Mouse (Mus musculus) bone marrow, adult 2 months (tissue): ENCODE measurements around the gene Pik3cg. TPM values are rescaled to one million over a fixed set of nuclear protein-coding genes. Genes with fewer than 3 reads are reported as not detected.

ENCODE experiments used
- H3K27ac ChIP-seq: fragments of 200-500 bp; 2 replicates; pipeline ENCODE4 v1.5.1; 2012; ENCODE audit warnings: low read depth, mild to moderate bottlenecking, control low read depth, inconsistent platforms, low read length; ENCODE audit not compliant: control insufficient read depth, poor library complexity, insufficient read depth
- H3K4me1 ChIP-seq: fragments of 200-500 bp; 2 replicates; pipeline ENCODE4 v1.6.1; 2011; ENCODE audit warnings: low read length; ENCODE audit not compliant: control insufficient read depth, insufficient read depth
- H3K4me3 ChIP-seq: fragments of 200-500 bp; replicated peaks from 2 replicates; pipeline ENCODE3; 2011; ENCODE audit warnings: mild to moderate bottlenecking, low read depth, low read length, control low read depth; ENCODE audit not compliant: control insufficient read depth
- CTCF ChIP-seq: fragments of 200-500 bp; IDR thresholded peaks from 2 replicates; pipeline ENCODE4 v1.5.1; 2011; ENCODE audit warnings: low read length, control low read depth; ENCODE audit not compliant: control insufficient read depth, insufficient read depth
- POLR2A ChIP-seq: fragments of 200-500 bp; IDR thresholded peaks from 2 replicates; pipeline ENCODE4 v1.6.1; 2011; ENCODE audit warnings: low read depth, mild to moderate bottlenecking, control low read depth, low read length, borderline replicate concordance; ENCODE audit not compliant: control insufficient read depth
- WGBS: fragments of 180-500 bp; shearing (Covaris S2); methylation state at CpG from one replicate; pipeline ENCODE4 v1.1.7; 2018; 5-methylcytosine and 5-hydroxymethylcytosine counted together
- polyA plus RNA-seq: library from polyadenylated mRNA; stranded (reverse); fragments of >200 nt; gene quantifications from 2 replicates; pipeline ENCODE4 v1.2.4, GENCODE M21; 2011; ENCODE audit warnings: low replicate concordance; ENCODE audit not compliant: missing spikeins, insufficient read depth, insufficient read length

The Pik3cg gene
- polyA plus RNA-seq, 1 experiment = 10.5 TPM

- 85% methylated on average over 1 of the region's 1 CpGs for WGBS
- H3K4me3 ChIP-seq = no peak overlapping the region
- TF ChIP-seq POLR2A = no peak
- TF ChIP-seq CTCF = no peak
- H3K4me1 ChIP-seq = peaks cover 4% of the 10 kb centered on the region
- no peak overlapping the region for H3K27ac ChIP-seq
These were observed 24.9 kb downstream of the Pik3cg start for GRCm38 (mm10) chr12:32183584-32183983.

DNA sequence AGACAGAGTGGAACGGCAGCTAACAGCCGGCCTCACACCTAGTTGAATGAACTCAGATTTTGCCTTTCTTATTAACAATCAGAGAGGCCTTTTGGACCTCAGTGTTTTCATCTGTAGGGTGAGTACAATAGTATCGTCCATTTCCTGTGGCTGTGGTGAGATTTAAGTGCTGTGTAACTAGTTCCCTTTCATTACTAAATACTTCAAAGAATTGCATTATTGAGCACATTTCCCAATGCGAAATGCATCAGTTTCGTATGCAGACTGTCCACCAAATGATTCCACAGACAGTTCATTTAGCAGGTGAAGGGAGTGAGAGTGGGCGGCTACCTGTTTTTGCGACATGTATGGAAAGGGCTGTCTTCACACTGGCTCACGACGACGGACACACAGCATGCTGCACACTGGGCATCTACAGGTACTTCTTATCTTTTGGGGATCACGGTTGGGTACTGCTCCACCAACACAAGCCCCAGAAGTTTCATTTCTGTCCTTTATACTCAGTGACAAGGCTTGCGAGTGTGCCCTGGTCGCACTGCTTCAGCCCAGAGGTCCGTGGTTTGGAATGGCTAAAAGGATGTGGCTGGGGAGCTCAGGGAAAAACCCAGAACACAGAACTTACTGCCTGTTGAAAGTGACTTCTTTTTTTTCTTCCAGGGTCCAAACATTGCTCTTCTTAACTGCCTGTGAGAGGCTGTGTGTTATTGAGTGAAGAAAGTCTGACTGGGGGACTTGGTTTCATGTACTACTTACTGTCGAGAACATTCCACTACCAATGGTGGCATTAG, 25.6 kb downstream of the Pik3cg start:
- H3K4me1 ChIP-seq = peaks cover 2% of the 10 kb centered on the region
- 55% methylated on average over 15 of the region's 15 CpGs for WGBS
- H3K27ac ChIP-seq = peak overlapping the region; percentile 70
- TF ChIP-seq CTCF (no peak), POLR2A (no peak)
- H3K4me3 ChIP-seq = peak overlapping the region; percentile 54

- no peak overlapping the region for H3K4me3 ChIP-seq
- H3K4me1 ChIP-seq = peaks cover 1% of the 10 kb centered on the region
- no peak overlapping the region; the same call in 1 of the 2 replicates for H3K27ac ChIP-seq
- no peak for TF ChIP-seq POLR2A
- no peak for TF ChIP-seq CTCF
- 88% methylated on average over 4 of the region's 4 CpGs for WGBS
These were observed 26.6 kb downstream of the Pik3cg start for GRCm38 (mm10) chr12:32181885-32182284.

GRCm38 (mm10) chr12:32174437-32174836, 34.0 kb downstream of the Pik3cg start:
- Histone ChIP-seq H3K4me3 (no peak overlapping the region), H3K27ac (no peak overlapping the region), H3K4me1 (peaks cover 2% of the 10 kb centered on the region; the same call in 1 of the 2 replicates)
- no peak for TF ChIP-seq POLR2A
- TF ChIP-seq CTCF = no peak
- 91% methylated on average over 6 of the region's 6 CpGs for WGBS

GRCm38 (mm10) chr12:32172826-32173225, 35.6 kb downstream of the Pik3cg start:
- Histone ChIP-seq H3K27ac (no peak overlapping the region), H3K4me3 (no peak overlapping the region), H3K4me1 (peaks cover 4% of the 10 kb centered on the region; the same call in 1 of the 2 replicates)
- TF ChIP-seq POLR2A (no peak), CTCF (no peak)
- WGBS = 78% methylated on average over 7 of the region's 7 CpGs

DNA sequence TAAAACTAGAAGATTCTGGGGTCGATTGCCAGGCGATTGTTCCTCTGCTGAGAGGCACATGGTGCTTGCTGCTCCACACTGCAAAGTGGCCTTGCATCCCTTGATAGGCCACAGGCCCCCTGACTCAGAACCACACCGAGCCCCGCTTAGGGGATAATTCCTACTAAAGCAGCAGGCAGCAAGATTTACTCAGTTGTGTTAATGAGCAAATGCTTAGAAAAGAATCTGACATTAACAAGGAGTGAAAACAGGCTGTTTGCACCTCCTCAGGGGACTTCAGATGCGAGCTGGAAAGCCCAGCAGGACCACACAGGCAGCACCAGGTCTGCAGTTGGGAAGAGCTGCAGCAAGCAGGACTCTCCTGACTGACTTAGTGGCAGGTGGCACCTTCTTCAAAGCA, 39.3 kb downstream of the Pik3cg start:
- H3K27ac ChIP-seq = no peak overlapping the region
- WGBS = 15% methylated on average over 5 of the region's 5 CpGs

DNA sequence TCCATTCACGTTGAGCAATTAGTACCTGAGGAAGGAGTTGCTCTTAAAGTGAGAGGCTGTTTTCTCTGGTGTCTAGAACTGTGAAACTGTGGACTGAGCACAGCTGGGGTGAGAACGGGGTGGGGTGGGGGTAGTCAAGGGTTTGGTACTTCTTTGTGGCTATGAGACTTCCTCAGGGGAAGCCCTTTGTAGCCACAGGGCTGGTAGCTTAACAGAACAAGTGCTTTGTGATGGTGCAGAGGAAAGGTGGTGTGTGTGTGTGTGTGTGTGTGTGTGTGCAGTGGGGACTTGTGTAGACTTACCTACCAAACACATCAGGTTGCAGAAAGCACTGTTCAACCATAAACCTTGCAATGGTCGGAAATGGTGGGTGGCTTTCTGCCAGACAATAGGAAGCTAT, 39.7 kb downstream of the Pik3cg start:
- peaks cover 2% of the 10 kb centered on the region; the same call in 1 of the 2 replicates for H3K4me1 ChIP-seq
- H3K4me3 ChIP-seq = no peak overlapping the region
- TF ChIP-seq CTCF (no peak), POLR2A (no peak)
- 2% methylated on average over 3 of the region's 3 CpGs for WGBS
- H3K27ac ChIP-seq = no peak overlapping the region

More for the DNA sequence above, 39.3 kb downstream of the Pik3cg start:
- TF ChIP-seq POLR2A = no peak
- no peak for TF ChIP-seq CTCF
- peaks cover 2% of the 10 kb centered on the region; the same call in 1 of the 2 replicates for H3K4me1 ChIP-seq
- no peak overlapping the region for H3K4me3 ChIP-seq

- Histone ChIP-seq H3K4me3 (no peak overlapping the region), H3K4me1 (no peaks in the 10 kb centered on the region; the same call in 1 of the 2 replicates), H3K27ac (no peak overlapping the region)
- TF ChIP-seq CTCF = no peak
- no peak for TF ChIP-seq POLR2A
- WGBS = 5% methylated on average over 2 of the region's 2 CpGs
These were observed 44.8 kb downstream of the Pik3cg start for GRCm38 (mm10) chr12:32163706-32164105.
